In the genomic region with DNA sequence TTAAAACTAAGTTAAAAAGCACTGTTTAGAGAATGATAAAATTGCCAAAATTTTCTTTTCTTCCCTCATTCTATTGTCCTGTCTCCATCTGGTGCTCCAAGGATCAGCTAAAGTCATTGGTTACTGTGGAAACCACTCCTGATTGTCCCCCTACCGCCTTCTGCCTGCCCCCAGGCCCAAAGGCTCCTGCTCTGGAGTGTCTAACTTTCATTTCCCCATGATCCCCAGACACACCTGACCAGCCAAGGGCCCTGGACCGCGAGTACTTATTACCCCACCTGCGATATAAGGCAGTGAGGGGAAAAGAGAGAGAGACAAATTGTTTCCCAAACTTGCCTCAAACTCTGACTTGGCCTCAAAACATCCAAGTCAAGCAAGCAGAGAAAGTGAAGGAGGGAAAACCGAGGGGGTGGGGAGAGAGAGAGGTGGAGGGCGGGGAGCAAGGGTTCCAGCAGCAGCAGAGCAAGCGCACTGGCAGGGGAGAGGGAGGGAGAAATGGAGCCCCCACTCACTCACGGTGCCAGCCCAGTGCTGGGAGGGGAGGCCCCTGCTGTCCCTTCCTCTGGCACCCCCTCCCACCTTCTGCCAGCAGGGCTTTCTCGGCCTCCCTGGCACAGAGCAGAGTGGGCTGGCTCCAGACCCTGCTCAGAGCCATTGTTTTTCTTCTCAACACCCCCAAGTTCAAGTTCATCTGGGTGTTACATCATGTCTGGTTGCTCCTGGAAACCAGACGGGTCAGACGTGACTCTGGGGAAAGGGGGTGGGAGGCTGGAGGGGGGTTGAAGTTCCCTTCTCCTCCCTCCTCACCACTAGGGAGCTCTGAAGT, we compare ENCODE assay signal across 8 mouse cellular contexts. TPM values are rescaled to one million over a fixed set of nuclear protein-coding genes. Genes with fewer than 3 reads are reported as not detected.
DNase-seq lines count a peak whose midpoint lies in the region; ATAC-seq and TF ChIP-seq lines count a peak whose summit lies in the region.

No protein-coding gene starts in this region.

- no peaks in the 10 kb centered on the region for H3K9me3 ChIP-seq in embryonic facial prominence, embryonic 13.5 days
- no peaks in the 10 kb centered on the region for H3K9me3 ChIP-seq in heart, embryonic 15.5 days (replicated peaks)
- H3K9me3 ChIP-seq in liver, embryonic 12.5 days (replicated peaks): no peaks in the 10 kb centered on the region

- peaks cover 38% of the 10 kb centered on the region for H3K36me3 ChIP-seq in embryonic facial prominence, embryonic 13.5 days
- H3K36me3 ChIP-seq in heart, embryonic 15.5 days: no peaks in the 10 kb centered on the region
- no peaks in the 10 kb centered on the region for H3K36me3 ChIP-seq in liver, embryonic 12.5 days

- no peak for TF ChIP-seq POLR2A in lung, adult 2 months (IDR thresholded peaks at IDR 0.05; ENCODE audit: borderline replicate concordance, extremely low read depth, low read depth, low read length)
- TF ChIP-seq POLR2A in olfactory bulb, adult 2 months (IDR thresholded peaks at IDR 0.05; ENCODE audit: insufficient read depth, low read depth, low read length): no peak

- H3K9ac ChIP-seq in embryonic facial prominence, embryonic 13.5 days: peak overlapping the region; percentile 61
- H3K9ac ChIP-seq in heart, embryonic 15.5 days: no peak overlapping the region
- H3K9ac ChIP-seq in liver, embryonic 12.5 days: peak overlapping the region; percentile 23; the same call in 1 of the 2 replicates

- H3K4me1 ChIP-seq in lung, adult 2 months (ENCODE audit: control insufficient read depth, insufficient read depth, low read length): peaks cover 25% of the 10 kb centered on the region
- H3K4me1 ChIP-seq in embryonic facial prominence, embryonic 13.5 days: peaks cover 83% of the 10 kb centered on the region
- peaks cover 74% of the 10 kb centered on the region for H3K4me1 ChIP-seq in heart, embryonic 15.5 days (replicated peaks)
- peaks cover 56% of the 10 kb centered on the region for H3K4me1 ChIP-seq in liver, embryonic 12.5 days
- peaks cover 46% of the 10 kb centered on the region for H3K4me1 ChIP-seq in olfactory bulb, adult 2 months (ENCODE audit: control insufficient read depth, insufficient read depth, low read length)

- no peak overlapping the region for H3K4me3 ChIP-seq in lung, adult 2 months (replicated peaks; ENCODE audit: extremely low read depth, low read depth, low read length)
- H3K4me3 ChIP-seq in embryonic facial prominence, embryonic 13.5 days: peak overlapping the region; percentile 12; the same call in 1 of the 2 replicates
- no peak overlapping the region for H3K4me3 ChIP-seq in heart, embryonic 15.5 days
- no peak overlapping the region for H3K4me3 ChIP-seq in liver, embryonic 12.5 days
- no peak overlapping the region for H3K4me3 ChIP-seq in olfactory bulb, adult 2 months (ENCODE audit: insufficient read depth, low read depth, low read length)

- WGBS in lung, adult 2 months: 33% methylated on average over 11 of the region's 11 CpGs
- WGBS in embryonic facial prominence, embryonic 13.5 days: 14% methylated on average over 11 of the region's 11 CpGs
- 29% methylated on average over 11 of the region's 11 CpGs for WGBS in heart, embryonic 15.5 days
- 37% methylated on average over 10 of the region's 11 CpGs for whole genome bisulfite sequencing in liver, embryonic 12.5 days (ENCODE audit: insufficient replicate concordance)
- WGBS in olfactory bulb, adult 2 months: 36% methylated on average over 11 of the region's 11 CpGs

- DNase-seq in lung, adult 18-20 months: peak; percentile 57 to 74
- no peak for DNase-seq in lung, adult 2 months
- no peak for DNase-seq in adrenal gland, adult 2 months
- no peak for DNase-seq in right cerebral cortex, postnatal 14 days

- ATAC-seq in embryonic facial prominence, embryonic 13.5 days (ENCODE audit: insufficient number of reproducible peaks, insufficient read depth, low FRiP score, low TSS enrichment, low read depth): peak; percentile 83
- ATAC-seq in heart, embryonic 15.5 days (replicated peaks; ENCODE audit: insufficient number of reproducible peaks, insufficient read depth, low FRiP score, low read depth): peak; percentile 67
- ATAC-seq in liver, embryonic 12.5 days: no peak

- peak overlapping the region; percentile 98 for H3K27ac ChIP-seq in embryonic facial prominence, embryonic 13.5 days
- peak overlapping the region; percentile 80 for H3K27ac ChIP-seq in heart, embryonic 15.5 days
- peak overlapping the region; percentile 2 for H3K27ac ChIP-seq in liver, embryonic 12.5 days
- H3K27ac ChIP-seq in olfactory bulb, adult 2 months (ENCODE audit: insufficient read depth, low read depth, low read length): 0 out of 2 replicates have a peak overlapping the region, but pooled peaks have one; percentile 25

- H3K4me2 ChIP-seq in embryonic facial prominence, embryonic 13.5 days: peak overlapping the region; percentile 44
- peak overlapping the region; percentile 23 for H3K4me2 ChIP-seq in heart, embryonic 15.5 days
- peak overlapping the region; percentile 15; the same call in 1 of the 2 replicates for H3K4me2 ChIP-seq in liver, embryonic 12.5 days

- no peak for TF ChIP-seq CTCF in lung, adult 2 months (IDR thresholded peaks at IDR 0.05; ENCODE audit: insufficient read depth, low read length)
- no peak for TF ChIP-seq CTCF in olfactory bulb, adult 2 months (IDR thresholded peaks at IDR 0.05; ENCODE audit: insufficient read depth, low read depth, low read length)

- H3K27me3 ChIP-seq in embryonic facial prominence, embryonic 13.5 days: peaks cover 34% of the 10 kb centered on the region
- peaks cover 28% of the 10 kb centered on the region for H3K27me3 ChIP-seq in heart, embryonic 15.5 days
- H3K27me3 ChIP-seq in liver, embryonic 12.5 days (replicated peaks): peaks cover 70% of the 10 kb centered on the region

RNA-seq across cellular contexts. Expression of a gene that starts 10.7 kb away (rescaled TPM):
- 2.0 and 2.8 TPM in 2 replicates for polyA plus RNA-seq in lung, adult 2 months (2012; rRNA removed)
- 6.1 and 6.2 TPM in 2 replicates for polyA plus RNA-seq in embryonic facial prominence, embryonic 13.5 days (2015; fragmentation: Nextera tagmentation; extraction: Ambion mirVana)
- 4.5 TPM in 2 replicates for polyA plus RNA-seq in heart, embryonic 15.5 days (2015; fragmentation: Nextera tagmentation; extraction: Ambion mirVana)
- polyA plus RNA-seq in liver, embryonic 12.5 days (2016; fragmentation: Nextera tagmentation; extraction: Ambion mirVana): 11.0 and 12.0 TPM in 2 replicates
- polyA plus RNA-seq in olfactory bulb, adult 2 months (2012; ENCODE audit: insufficient read depth, insufficient read length, low replicate concordance, missing spikeins): not detected in 2 replicates
- total RNA-seq in adrenal gland, adult 2 months (2021): under 1 TPM in 1 of 2 experiments, not detected in 1; 0.59 TPM
- polyA plus RNA-seq in adrenal gland, adult 2 months (2012; rRNA removed): 0.26 and 0.76 TPM in 2 replicates

RNA-seq across cellular contexts. Expression of a gene that starts 10.9 kb away (rescaled TPM):
- polyA plus RNA-seq in lung, adult 2 months (2012; rRNA removed): 20.2 and 21.9 TPM in 2 replicates
- polyA plus RNA-seq in embryonic facial prominence, embryonic 13.5 days (2015; fragmentation: Nextera tagmentation; extraction: Ambion mirVana): 4.8 and 4.9 TPM in 2 replicates
- polyA plus RNA-seq in heart, embryonic 15.5 days (2015; fragmentation: Nextera tagmentation; extraction: Ambion mirVana): 9.2 and 13.2 TPM in 2 replicates
- 82.3 and 83.1 TPM in 2 replicates for polyA plus RNA-seq in liver, embryonic 12.5 days (2016; fragmentation: Nextera tagmentation; extraction: Ambion mirVana)
- polyA plus RNA-seq in olfactory bulb, adult 2 months (2012; ENCODE audit: insufficient read depth, insufficient read length, low replicate concordance, missing spikeins): not detected in 2 replicates
- 1 to 10 TPM; 2.7 to 4.4 TPM for total RNA-seq in adrenal gland, adult 2 months (2021)
- 8.2 and 10.9 TPM in 2 replicates for polyA plus RNA-seq in adrenal gland, adult 2 months (2012; rRNA removed)

RNA-seq across cellular contexts. Expression of a gene that starts 24.5 kb away (rescaled TPM):
- 72.5 and 81.8 TPM in 2 replicates for polyA plus RNA-seq in lung, adult 2 months (2012; rRNA removed)
- 16.3 and 16.6 TPM in 2 replicates for polyA plus RNA-seq in embryonic facial prominence, embryonic 13.5 days (2015; fragmentation: Nextera tagmentation; extraction: Ambion mirVana)
- 10.7 and 14.6 TPM in 2 replicates for polyA plus RNA-seq in heart, embryonic 15.5 days (2015; fragmentation: Nextera tagmentation; extraction: Ambion mirVana)
- 12.5 and 12.9 TPM in 2 replicates for polyA plus RNA-seq in liver, embryonic 12.5 days (2016; fragmentation: Nextera tagmentation; extraction: Ambion mirVana)
- not detected in 2 replicates for polyA plus RNA-seq in olfactory bulb, adult 2 months (2012; ENCODE audit: insufficient read depth, insufficient read length, low replicate concordance, missing spikeins)
- total RNA-seq in adrenal gland, adult 2 months (2021): 10 to 100 TPM; 78.4 to 80.7 TPM
- polyA plus RNA-seq in adrenal gland, adult 2 months (2012; rRNA removed): 98.7 and 120 TPM in 2 replicates

RNA-seq across cellular contexts. Expression of a gene that starts 26.0 kb away (rescaled TPM):
- 87.5 and 99.1 TPM in 2 replicates for polyA plus RNA-seq in lung, adult 2 months (2012; rRNA removed)
- 71.3 and 78.6 TPM in 2 replicates for polyA plus RNA-seq in embryonic facial prominence, embryonic 13.5 days (2015; fragmentation: Nextera tagmentation; extraction: Ambion mirVana)
- polyA plus RNA-seq in heart, embryonic 15.5 days (2015; fragmentation: Nextera tagmentation; extraction: Ambion mirVana): 40.6 and 47.4 TPM in 2 replicates
- polyA plus RNA-seq in liver, embryonic 12.5 days (2016; fragmentation: Nextera tagmentation; extraction: Ambion mirVana): 57.3 and 62.0 TPM in 2 replicates
- not detected in 2 replicates for polyA plus RNA-seq in olfactory bulb, adult 2 months (2012; ENCODE audit: insufficient read depth, insufficient read length, low replicate concordance, missing spikeins)
- 10 to 100 TPM; 57.0 to 68.5 TPM for total RNA-seq in adrenal gland, adult 2 months (2021)
- 150 and 160 TPM in 2 replicates for polyA plus RNA-seq in adrenal gland, adult 2 months (2012; rRNA removed)

RNA-seq across cellular contexts. Expression of a gene that starts 49.5 kb away (rescaled TPM):
- polyA plus RNA-seq in lung, adult 2 months (2012; rRNA removed): 34.6 and 47.1 TPM in 2 replicates
- 64.3 and 67.6 TPM in 2 replicates for polyA plus RNA-seq in embryonic facial prominence, embryonic 13.5 days (2015; fragmentation: Nextera tagmentation; extraction: Ambion mirVana)
- polyA plus RNA-seq in heart, embryonic 15.5 days (2015; fragmentation: Nextera tagmentation; extraction: Ambion mirVana): 34.9 and 50.5 TPM in 2 replicates
- 36.4 and 37.4 TPM in 2 replicates for polyA plus RNA-seq in liver, embryonic 12.5 days (2016; fragmentation: Nextera tagmentation; extraction: Ambion mirVana)
- not detected in 2 replicates for polyA plus RNA-seq in olfactory bulb, adult 2 months (2012; ENCODE audit: insufficient read depth, insufficient read length, low replicate concordance, missing spikeins)
- 10 to 100 TPM; 24.9 to 34.8 TPM for total RNA-seq in adrenal gland, adult 2 months (2021)
- polyA plus RNA-seq in adrenal gland, adult 2 months (2012; rRNA removed): 13.7 and 27.0 TPM in 2 replicates

Comparison
In these comparisons a context has a peak if more than half of its experiments do, and no peak if none do; other contexts are left out.
1. DNase-seq: peak in lung, adult 18-20 months (2 of 2); none in lung, adult 2 months (single experiment), adrenal gland, adult 2 months (single experiment) and right cerebral cortex, postnatal 14 days (single experiment).
2. H3K27ac ChIP-seq: peak in every context shown above with its lines; median percentile 98 in embryonic facial prominence, embryonic 13.5 days; 80 in heart, embryonic 15.5 days; 25 in olfactory bulb, adult 2 months; 2 in liver, embryonic 12.5 days.
3. Peak in every context shown above with its lines, with median percentiles within 50 percentile points of each other: H3K4me2 ChIP-seq.